Comparison of ENCODE assay signal across 8 mouse cellular contexts in genomic region chr1:151345109-151345862, GRCm38 (mm10). TPM values are rescaled to one million over a fixed set of nuclear protein-coding genes. Genes with fewer than 3 reads are reported as not detected.
DNase-seq lines count a peak whose midpoint lies in the region; ATAC-seq and TF ChIP-seq lines count a peak whose summit lies in the region.

No protein-coding gene starts in this region.

- H3K79me2 ChIP-seq in myocyte (ENCODE audit: control insufficient read depth, insufficient read depth) = peaks cover 51% of the 10 kb centered on the region

- peak overlapping the region; percentile 81 for H3K4me2 ChIP-seq in heart, embryonic 13.5 days
- H3K4me2 ChIP-seq in kidney, postnatal 0 days (ENCODE audit: low read length) = peak overlapping the region; percentile 68
- peak overlapping the region; percentile 75 for H3K4me2 ChIP-seq in liver, embryonic 11.5 days
- peak overlapping the region; percentile 92 for H3K4me2 ChIP-seq in myocyte (ENCODE audit: low read depth)

- WGBS in heart, embryonic 13.5 days = under 1% methylated on average over 54 of the region's 55 CpGs
- under 1% methylated on average over 55 of the region's 55 CpGs for WGBS in kidney, postnatal 0 days
- WGBS in liver, embryonic 11.5 days = under 1% methylated on average over 51 of the region's 55 CpGs

- H3K27ac ChIP-seq in brown adipose tissue, adult 24 weeks (replicated peaks; ENCODE audit: low read depth, low read length) = peak overlapping the region; percentile 76
- peak overlapping the region; percentile 97 for H3K27ac ChIP-seq in heart, embryonic 13.5 days (replicated peaks)
- peak overlapping the region; percentile 97 for H3K27ac ChIP-seq in kidney, postnatal 0 days
- H3K27ac ChIP-seq in liver, embryonic 11.5 days (ENCODE audit: low read depth, low read length) = peak overlapping the region; percentile 92

- H3K4me3 ChIP-seq in brown adipose tissue, adult 24 weeks (ENCODE audit: insufficient read depth, low read depth, low read length) = peak overlapping the region; percentile 96
- H3K4me3 ChIP-seq in heart, embryonic 13.5 days = peak overlapping the region; percentile 94
- peak overlapping the region; percentile 94 for H3K4me3 ChIP-seq in kidney, postnatal 0 days (replicated peaks; ENCODE audit: low read depth, low read length)
- H3K4me3 ChIP-seq in liver, embryonic 11.5 days (ENCODE audit: low read depth, low read length) = peak overlapping the region; percentile 93
- peak overlapping the region; percentile 66 for H3K4me3 ChIP-seq in myocyte

- H3K27me3 ChIP-seq in heart, embryonic 13.5 days (replicated peaks) = no peaks in the 10 kb centered on the region
- no peaks in the 10 kb centered on the region for H3K27me3 ChIP-seq in kidney, postnatal 0 days (ENCODE audit: insufficient read depth, low read length)
- no peaks in the 10 kb centered on the region for H3K27me3 ChIP-seq in liver, embryonic 11.5 days (replicated peaks; ENCODE audit: control insufficient read depth, insufficient read depth, low read length)
- H3K27me3 ChIP-seq in myocyte (ENCODE audit: control insufficient read depth, insufficient read depth, insufficient read length) = no peaks in the 10 kb centered on the region

- TF ChIP-seq POLR2A in myocyte (IDR thresholded peaks at IDR 0.05; ENCODE audit: insufficient read length, low read depth) = peak; percentile 73

- peak overlapping the region; percentile 81 for H3ac ChIP-seq in myocyte (ENCODE audit: control insufficient read depth, insufficient read length)

- DNase-seq in kidney, postnatal 0 days (ENCODE audit: low spot score) = peak; percentile 89
- DNase-seq in liver, embryonic 11.5 days (ENCODE audit: low spot score) = peak; percentile 96
- DNase-seq in spleen, postnatal 4 days (ENCODE audit: low spot score in 2 of 2) = peak; percentile 94 to 97

- H3K9ac ChIP-seq in heart, embryonic 13.5 days = peak overlapping the region; percentile 99
- peak overlapping the region; percentile 95 for H3K9ac ChIP-seq in kidney, postnatal 0 days (ENCODE audit: low read depth, low read length)
- peak overlapping the region; percentile 93 for H3K9ac ChIP-seq in liver, embryonic 11.5 days (ENCODE audit: low read depth, low read length)

- no peaks in the 10 kb centered on the region for H3K9me3 ChIP-seq in heart, embryonic 13.5 days
- no peaks in the 10 kb centered on the region for H3K9me3 ChIP-seq in kidney, postnatal 0 days (replicated peaks; ENCODE audit: low read length)
- no peaks in the 10 kb centered on the region for H3K9me3 ChIP-seq in liver, embryonic 11.5 days (ENCODE audit: control insufficient read depth, low read length)

- ATAC-seq in CD4-positive, CD25-positive, alpha-beta regulatory T cell, adult 4 months = peak; percentile 63
- ATAC-seq in erythroid progenitor cell, adult 5-6 weeks (replicated peaks; ENCODE audit: low FRiP score, poor library complexity, severe bottlenecking) = peak; percentile 76
- peak; percentile 62 for ATAC-seq in heart, embryonic 13.5 days (ENCODE audit: extremely low read depth, insufficient number of reproducible peaks, low FRiP score, low TSS enrichment)
- ATAC-seq in kidney, postnatal 0 days (replicated peaks; ENCODE audit: low FRiP score, low read depth) = peak; percentile 47
- ATAC-seq in liver, embryonic 11.5 days (replicated peaks; ENCODE audit: low FRiP score) = peak; percentile 80

- H3K36me3 ChIP-seq in heart, embryonic 13.5 days = peaks cover 10% of the 10 kb centered on the region
- H3K36me3 ChIP-seq in kidney, postnatal 0 days (ENCODE audit: insufficient read depth, low read length) = peaks cover 6% of the 10 kb centered on the region; the same call in 1 of the 2 replicates
- H3K36me3 ChIP-seq in liver, embryonic 11.5 days (ENCODE audit: control insufficient read depth, insufficient read depth, low read length) = peaks cover 6% of the 10 kb centered on the region; the same call in 1 of the 2 replicates
- H3K36me3 ChIP-seq in myocyte (ENCODE audit: control insufficient read depth, insufficient read depth) = peaks cover 9% of the 10 kb centered on the region

- no peak for TF ChIP-seq CTCF in kidney, postnatal 0 days (IDR thresholded peaks at IDR 0.05; ENCODE audit: low read depth)

- peaks cover 6% of the 10 kb centered on the region; the same call in 1 of the 2 replicates for H3K4me1 ChIP-seq in brown adipose tissue, adult 24 weeks (ENCODE audit: control insufficient read depth, insufficient read depth, insufficient read length, low read length)
- H3K4me1 ChIP-seq in heart, embryonic 13.5 days = peaks cover 67% of the 10 kb centered on the region
- H3K4me1 ChIP-seq in kidney, postnatal 0 days (replicated peaks; ENCODE audit: insufficient read depth, low read length) = 0 out of 2 replicates have a peak, but pooled peaks cover 7% of the 10 kb centered on the region
- H3K4me1 ChIP-seq in liver, embryonic 11.5 days (replicated peaks; ENCODE audit: control insufficient read depth, insufficient read depth, low read length) = peaks cover 27% of the 10 kb centered on the region

TF ChIP-seq in myocyte, 11 proteins besides CTCF, POLR2A, EP300 and RAD21:
- TF ChIP-seq POLR2AphosphoS2 (IDR thresholded peaks at IDR 0.05; ENCODE audit: insufficient read length, low read depth) (peak; percentile 89), CEBPB (IDR thresholded peaks at IDR 0.05; ENCODE audit: insufficient read depth, poor library complexity, severe bottlenecking) (no peak), TCF3 (IDR thresholded peaks at IDR 0.05; ENCODE audit: insufficient read length, low read depth) (peak; percentile 23), MYOD1 (IDR thresholded peaks at IDR 0.05; ENCODE audit: control insufficient read depth in 1 of 3, insufficient read length in 2 of 3, low read depth in 2 of 3) (peak in 2 of 3 experiments; percentile 19 to 32)
TF ChIP-seq in myocyte: peak in this region for 3.

RNA-seq across cellular contexts. Expression of gene Ivns1abp, which starts 1.0 kb away (rescaled TPM):
- polyA plus RNA-seq in CD4-positive, CD25-positive, alpha-beta regulatory T cell, adult 4 months (2017; shearing (Covaris generic)) = 100 to 1,000 TPM; 108 to 127 TPM
- polyA plus RNA-seq in brown adipose tissue, adult 24 weeks (2012; ENCODE audit: insufficient read depth, insufficient read length, missing spikeins) = 82.0 and 118 TPM in 2 replicates
- total RNA-seq in erythroid progenitor cell, adult 5-6 weeks (2015; ENCODE audit: low replicate concordance) = 54.1 and 68.8 TPM in 2 replicates
- total RNA-seq in erythroid progenitor cell, adult 5-6 weeks (2017; ENCODE audit: low replicate concordance) = 51.1 and 58.4 TPM in 2 replicates
- polyA plus RNA-seq in heart, embryonic 13.5 days (2015; fragmentation: Nextera tagmentation; extraction: Ambion mirVana) = 221 and 252 TPM in 2 replicates
- polyA plus RNA-seq in kidney, postnatal 0 days (2015; fragmentation: Nextera tagmentation; extraction: Ambion mirVana) = 432 and 474 TPM in 2 replicates
- 231 and 259 TPM in 2 replicates for polyA plus RNA-seq in liver, embryonic 11.5 days (2014; fragmentation: Nextera tagmentation; extraction: Ambion mirVana)
- polyA plus RNA-seq in myocyte (2012; fragmentation: generic; extraction: Trizol) = 95.1 TPM

Comparison
In these comparisons a context has a peak if more than half of its experiments do, and no peak if none do; other contexts are left out.
1. Peak in every context shown above with its lines: DNase-seq, ATAC-seq, H3K4me3 ChIP-seq and H3K27ac ChIP-seq.